Mouse (Mus musculus) ES-E14 (cell line): ENCODE results near the gene Phf24. TPM values are rescaled to one million over a fixed set of nuclear protein-coding genes. Genes with fewer than 3 reads are reported as not detected.

Source experiments
- DNase-seq: peaks from one replicate; pipeline ENCODE4 v3.0.0-alpha.2; 2013; ENCODE audit warnings: low read depth, low spot score
- H3K27ac ChIP-seq: 2 replicates; pipeline ENCODE4 v1.5.1; 2012; ENCODE audit warnings: low read depth, mild to moderate bottlenecking, low read length, moderate library complexity, mixed read lengths; ENCODE audit not compliant: poor library complexity, insufficient read depth, severe bottlenecking
- H3K36me3 ChIP-seq: 2 replicates; pipeline ENCODE4 v1.6.1; 2012; ENCODE audit warnings: mild to moderate bottlenecking, low read length, moderate library complexity, mixed read lengths; ENCODE audit not compliant: control insufficient read depth, poor library complexity, insufficient read depth, severe bottlenecking
- H3K4me1 ChIP-seq, 2 experiments: fragments of 150-350 bp in 1 of 2; sonication (generic) in 1 of 2; 2 replicates each; pipeline ENCODE4 v1.6.1; 2012; ENCODE audit warnings: low read length in 2 of 2, mild to moderate bottlenecking in 1 of 2, mixed read lengths in 1 of 2; ENCODE audit not compliant: control insufficient read depth in 2 of 2, insufficient read depth in 2 of 2, poor library complexity in 1 of 2
- H3K4me3 ChIP-seq, 2 experiments: fragments of 150-350 bp in 1 of 2; sonication (generic) in 1 of 2; 2 replicates each; pipeline ENCODE4 v1.5.1; 2012; ENCODE audit warnings: low read length in 2 of 2, low read depth in 1 of 2, mild to moderate bottlenecking in 1 of 2, mixed read lengths in 1 of 2; ENCODE audit not compliant: insufficient read depth in 1 of 2, poor library complexity in 1 of 2, severe bottlenecking in 1 of 2
- H3K9ac ChIP-seq: 2 replicates; pipeline ENCODE4 v1.6.1; 2012; ENCODE audit warnings: low read depth, mild to moderate bottlenecking, low read length, mixed read lengths; ENCODE audit not compliant: poor library complexity, insufficient read depth, severe bottlenecking
- H3K9me3 ChIP-seq: fragments of 150-350 bp; sonication (generic); 2 replicates; pipeline ENCODE4 v1.6.1; 2012; ENCODE audit warnings: low read depth, mild to moderate bottlenecking, low read length; ENCODE audit not compliant: control insufficient read depth, insufficient read depth
- CHD2 ChIP-seq: IDR thresholded peaks from 2 replicates; pipeline ENCODE4 v1.6.1; 2014; ENCODE audit warnings: mild to moderate bottlenecking, low read depth, low read length, inconsistent platforms
- HCFC1 ChIP-seq: IDR thresholded peaks from 2 replicates; pipeline ENCODE4 v1.6.1; 2012; ENCODE audit warnings: low read length, inconsistent platforms, borderline replicate concordance; ENCODE audit not compliant: insufficient read depth
- MAFK ChIP-seq: IDR thresholded peaks from 2 replicates; pipeline ENCODE4 v1.6.1; 2014; ENCODE audit warnings: mild to moderate bottlenecking, low read depth, low read length, inconsistent platforms; ENCODE audit not compliant: insufficient read depth
- ZC3H11A ChIP-seq: IDR thresholded peaks from 2 replicates; pipeline ENCODE4 v1.6.1; 2012; ENCODE audit warnings: low read depth, mild to moderate bottlenecking, inconsistent platforms, low read length, borderline replicate concordance
- ZNF384 ChIP-seq: IDR thresholded peaks from 2 replicates; pipeline ENCODE4 v1.6.1; 2012; ENCODE audit warnings: low read depth, low read length, inconsistent platforms
- in situ Hi-C, 2 experiments: fragments of 600-800 bp; cut with MboI; formaldehyde crosslinking; loops; one replicate each; pipeline ENCODE4 v1.15.1; 2025; ENCODE audit warnings: low sequenced_read_pairs in 2 of 2, inconsistent platforms in 1 of 2; ENCODE audit not compliant: unreplicated experiment in 2 of 2
- total RNA-seq: library from RNA; depleted of rRNA; stranded (reverse); fragments of 300-350 nt; gene quantifications from 2 replicates; pipeline ENCODE4 v1.2.3, GENCODE M21; 2012

Gene Phf24
- total RNA-seq, 1 experiment: 0.04 TPM

DNA sequence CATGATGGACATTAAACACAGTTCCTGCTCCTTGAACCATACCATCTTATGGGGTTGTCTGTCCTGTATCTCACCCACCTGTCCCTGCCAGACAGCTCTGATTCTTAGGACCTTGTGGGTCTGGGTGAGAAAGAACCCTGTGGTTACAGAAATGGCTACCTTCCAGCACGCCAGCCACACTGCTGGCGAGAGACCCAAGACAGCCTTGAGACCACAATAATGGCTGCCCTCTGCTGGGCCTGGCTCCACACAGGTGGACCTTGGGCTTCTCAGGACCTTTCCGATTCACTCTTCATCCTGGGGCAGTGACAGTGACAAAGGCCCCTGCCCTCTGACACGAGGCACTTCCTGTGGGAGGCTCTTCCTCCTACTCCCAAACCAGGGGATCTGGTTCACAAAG lies 42.9 kb downstream of the Phf24 start:
- in situ Hi-C loops: no loop called here
- DNase-seq: no peak
- TF ChIP-seq ZC3H11A: no peak
- TF ChIP-seq HCFC1: no peak
- no peak for TF ChIP-seq MAFK
- TF ChIP-seq ZNF384: no peak
- no peak for TF ChIP-seq CHD2
- H3K9me3 ChIP-seq: no peaks in the 10 kb centered on the region
- H3K4me1 ChIP-seq: peaks cover 2 to 4% of the 10 kb centered on the region in 2 experiments; a peak in 2 of 4 replicates
- H3K9ac ChIP-seq: no peak overlapping the region
- no peak overlapping the region for H3K4me3 ChIP-seq
- no peak overlapping the region for H3K27ac ChIP-seq
- H3K36me3 ChIP-seq: peaks cover 14% of the 10 kb centered on the region; the same call in 1 of the 2 replicates

DNA sequence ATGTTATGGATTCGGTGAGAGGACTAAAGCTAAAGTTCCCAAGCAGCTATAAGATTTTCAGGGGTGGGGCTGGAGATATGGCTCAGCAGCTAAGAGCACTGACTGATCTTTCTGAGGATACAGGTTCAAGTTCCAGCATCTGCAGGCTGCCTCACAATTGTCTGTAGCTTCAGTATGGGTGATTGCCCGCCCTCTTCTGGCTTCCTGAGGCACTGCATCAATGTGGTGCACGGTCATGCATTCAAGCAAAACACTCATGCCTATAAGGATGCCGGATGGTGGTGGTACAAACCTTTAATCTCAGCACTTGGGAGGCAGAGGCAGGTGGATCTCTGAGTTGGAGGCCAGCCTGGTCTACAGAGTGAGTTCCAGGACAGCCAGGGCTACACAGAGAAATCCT lies 45.1 kb downstream of the Phf24 start:
- H3K4me1 ChIP-seq: peaks cover 0 to 5% of the 10 kb centered on the region in 2 experiments; a peak in 2 of 4 replicates
- H3K36me3 ChIP-seq: peaks cover 13% of the 10 kb centered on the region; the same call in 1 of the 2 replicates
- in situ Hi-C loops: loop anchor here (5.0 kb wide), 1 partner anchor 84 kb away; no protein-coding TSS in a partner anchor
- no peak overlapping the region for H3K27ac ChIP-seq
- H3K9ac ChIP-seq: no peak overlapping the region
- peak; percentile 70 for DNase-seq
- no peak overlapping the region for H3K4me3 ChIP-seq
- H3K9me3 ChIP-seq: no peaks in the 10 kb centered on the region
- TF ChIP-seq ZC3H11A (peak; percentile 28; the same call in 1 of the 2 replicates), CHD2 (no peak), ZNF384 (no peak), HCFC1 (no peak), MAFK (no peak)

DNA sequence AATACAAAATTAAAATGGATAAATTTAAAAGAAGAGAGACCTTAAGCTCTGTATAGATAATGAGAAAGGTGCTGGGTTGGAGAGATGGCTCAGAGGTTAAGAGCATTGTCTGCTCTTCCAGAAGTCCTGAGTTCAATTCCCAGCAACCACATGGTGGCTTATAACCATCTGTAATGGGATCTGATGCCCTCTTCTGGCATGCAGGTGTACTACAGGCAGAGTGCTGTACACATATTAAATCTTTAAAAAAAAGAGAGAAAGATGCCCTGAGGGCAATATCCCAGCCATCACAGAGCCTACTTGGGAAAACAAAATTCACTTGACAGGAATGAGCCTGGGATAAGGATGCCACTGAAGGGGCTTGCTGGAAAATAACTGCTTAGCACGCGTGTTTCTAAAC lies 47.0 kb downstream of the Phf24 start:
- no peak overlapping the region for H3K9ac ChIP-seq
- H3K27ac ChIP-seq: no peak overlapping the region
- no peak for DNase-seq
- no peak overlapping the region for H3K4me3 ChIP-seq
- no peak for TF ChIP-seq MAFK
- peak; percentile 39; the same call in 1 of the 2 replicates for TF ChIP-seq ZNF384
- no peaks in the 10 kb centered on the region for H3K9me3 ChIP-seq
- H3K36me3 ChIP-seq: no peaks in the 10 kb centered on the region
- in situ Hi-C loops: loop anchor here (5.0 kb wide), 1 partner anchor 86 kb away; no protein-coding TSS in a partner anchor
- H3K4me1 ChIP-seq: peaks cover 0 to 5% of the 10 kb centered on the region in 2 experiments; a peak in 2 of 4 replicates

DNA sequence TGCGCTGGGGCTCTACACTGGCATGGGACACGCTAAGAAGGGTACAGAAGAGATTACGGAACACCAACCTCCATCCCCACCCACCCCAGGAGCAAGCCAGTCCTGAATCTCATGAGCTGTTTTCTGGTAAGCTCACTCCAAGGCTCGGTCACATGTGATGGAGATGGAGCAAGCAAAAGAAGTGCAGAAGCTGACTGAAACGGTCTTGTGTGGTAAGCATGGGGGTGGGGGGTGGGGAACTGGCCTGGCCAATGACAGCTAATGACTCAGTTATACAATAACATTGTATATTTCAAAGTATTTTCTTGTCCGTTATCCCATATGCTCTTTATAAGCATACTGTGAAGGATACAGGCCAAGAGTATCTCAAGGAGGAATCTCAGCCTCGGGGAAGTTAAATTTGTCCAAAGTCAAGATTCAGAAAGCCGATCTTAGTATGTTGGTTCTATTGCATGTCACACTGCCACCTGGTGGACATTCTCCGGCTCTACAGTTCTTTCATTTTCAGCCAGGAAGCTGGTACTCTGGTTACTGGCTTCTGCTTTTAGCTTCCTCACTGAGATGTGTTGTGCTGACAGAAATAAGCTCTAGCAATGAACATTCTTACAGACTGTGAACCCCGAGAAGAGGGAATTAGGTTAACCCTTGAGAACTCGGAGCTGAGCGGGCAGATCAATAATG lies 48.7 kb downstream of the Phf24 start:
- Histone ChIP-seq H3K9me3 (no peaks in the 10 kb centered on the region), H3K4me3 (no peak overlapping the region), H3K27ac (no peak overlapping the region), H3K4me1 (peaks cover 0 to 5% of the 10 kb centered on the region in 2 experiments; a peak in 2 of 4 replicates), H3K9ac (no peak overlapping the region), H3K36me3 (no peaks in the 10 kb centered on the region)
- in situ Hi-C loops: no loop called here
- peak; percentile 47; the same call in 1 of the 2 replicates for TF ChIP-seq ZC3H11A
- no peak for TF ChIP-seq ZNF384
- DNase-seq: peak; percentile 62

DNA sequence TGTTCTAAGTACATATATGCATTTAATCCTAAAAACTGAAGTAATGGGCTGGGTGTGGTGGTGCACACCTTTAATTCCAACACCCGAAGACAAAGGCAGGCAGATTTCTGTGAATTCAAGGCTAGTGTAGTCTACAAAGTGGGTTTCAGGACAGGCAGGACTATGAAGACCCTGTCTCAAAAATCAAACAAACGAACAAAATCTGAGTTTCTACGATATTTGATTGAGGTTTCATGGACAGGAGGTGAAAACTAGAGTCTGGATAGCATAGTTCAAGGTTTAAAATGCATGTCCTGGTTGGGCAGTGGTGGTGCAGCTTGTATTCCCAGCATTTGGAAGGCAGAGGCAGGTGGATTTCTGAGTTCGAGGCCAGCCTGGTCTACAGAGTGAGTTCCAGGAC lies 52.8 kb downstream of the Phf24 start, which contains the start of gene 1700022I11Rik:
1700022I11Rik (plus strand) TSS at position 301 of the 400 bp plus-strand sequence.
- in situ Hi-C loops: no loop called here
- Histone ChIP-seq H3K9me3 (no peaks in the 10 kb centered on the region), H3K4me1 (peaks cover 0 to 5% of the 10 kb centered on the region in 2 experiments; a peak in 2 of 4 replicates), H3K36me3 (no peaks in the 10 kb centered on the region), H3K27ac (no peak within 1 kb of the TSS), H3K4me3 (no peak within 1 kb of the TSS), H3K9ac (no peak within 1 kb of the TSS)
- TF ChIP-seq ZC3H11A: no peak
- no peak for TF ChIP-seq CHD2
- no peak for TF ChIP-seq ZNF384
- TF ChIP-seq HCFC1: no peak
- no peak for TF ChIP-seq MAFK
- DNase-seq: no peak
